Mouse (Mus musculus) megakaryocyte, embryonic 14.5 days (primary cell): ENCODE measurements around the gene Gpc1. TPM values are rescaled to one million over a fixed set of nuclear protein-coding genes. Genes with fewer than 3 reads are reported as not detected.

Source experiments
- H3K27me3 ChIP-seq: replicated peaks from 2 replicates; pipeline ENCODE3; 2012; ENCODE audit warnings: inconsistent platforms
- H3K36me3 ChIP-seq: replicated peaks from 2 replicates; pipeline ENCODE3; 2012; ENCODE audit warnings: low read length, inconsistent platforms, mixed read lengths
- H3K4me1 ChIP-seq: 2 replicates; pipeline ENCODE4 v1.6.1; 2012; ENCODE audit warnings: inconsistent platforms
- H3K4me3 ChIP-seq: replicated peaks from 2 replicates; pipeline ENCODE3; 2012; ENCODE audit warnings: moderate library complexity, mild to moderate bottlenecking, inconsistent platforms
- H3K9me3 ChIP-seq: 2 replicates; pipeline ENCODE4 v1.6.1; 2012; ENCODE audit warnings: inconsistent platforms
- FLI1 ChIP-seq: IDR thresholded peaks from 2 replicates; pipeline ENCODE4 v1.6.1; 2012; ENCODE audit warnings: low read length, inconsistent platforms, mixed read lengths
- GATA1 ChIP-seq: IDR thresholded peaks from 3 replicates; pipeline ENCODE4 v1.6.1; 2012; ENCODE audit warnings: mixed read lengths, low read length, inconsistent platforms, borderline replicate concordance
- polyA plus RNA-seq: library from polyadenylated mRNA; stranded (reverse); fragments of >175 nt; gene quantifications from 2 replicates; pipeline ENCODE4 v1.2.3, GENCODE M21; 2012; ENCODE audit warnings: low replicate concordance; ENCODE audit not compliant: insufficient read depth

The Gpc1 gene
- polyA plus RNA-seq, 1 experiment = 0.26 TPM

DNA sequence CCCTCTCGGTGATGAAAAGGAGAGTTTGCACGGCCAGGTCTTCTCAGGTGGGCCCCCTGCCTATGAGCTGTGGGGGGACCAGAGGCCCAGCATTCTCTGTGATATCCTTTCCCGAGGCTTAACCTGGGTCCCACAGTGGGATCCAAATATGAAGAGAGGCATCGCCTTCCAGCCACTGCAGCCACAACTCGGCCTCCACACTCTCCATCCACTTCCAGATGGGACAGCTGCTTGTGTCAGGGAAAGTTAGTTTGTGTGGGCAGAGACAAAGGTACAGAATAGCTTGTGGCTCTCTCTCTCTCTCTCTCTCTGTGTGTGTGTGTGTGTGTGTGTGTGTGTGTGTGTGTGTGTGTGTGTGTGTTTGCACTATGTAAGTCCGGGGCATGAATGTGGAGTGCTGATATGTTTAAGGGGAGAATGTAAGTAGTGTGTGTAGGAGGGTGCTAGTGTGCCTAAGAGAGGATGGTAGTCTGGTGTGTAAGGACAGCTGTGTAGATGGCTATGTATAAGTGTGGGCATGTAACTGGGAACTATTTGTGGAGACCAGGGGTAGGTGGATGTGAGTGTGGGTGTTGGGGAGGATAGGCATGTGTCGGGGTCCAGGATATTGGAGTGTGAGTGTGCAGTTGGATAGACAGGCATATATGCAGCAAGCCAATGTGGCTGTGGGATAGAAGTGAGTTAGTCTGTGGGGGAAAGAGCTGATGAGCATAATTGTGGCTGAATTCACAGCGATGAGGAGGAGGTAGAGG, 44.1 kb downstream of the Gpc1 start:
- Histone ChIP-seq H3K4me1 (no peaks in the 10 kb centered on the region), H3K9me3 (peaks cover 5% of the 10 kb centered on the region; the same call in 1 of the 2 replicates), H3K4me3 (no peak overlapping the region), H3K36me3 (no peaks in the 10 kb centered on the region), H3K27me3 (peaks cover 77% of the 10 kb centered on the region)
- TF ChIP-seq GATA1 = no peak
- no peak for TF ChIP-seq FLI1

DNA sequence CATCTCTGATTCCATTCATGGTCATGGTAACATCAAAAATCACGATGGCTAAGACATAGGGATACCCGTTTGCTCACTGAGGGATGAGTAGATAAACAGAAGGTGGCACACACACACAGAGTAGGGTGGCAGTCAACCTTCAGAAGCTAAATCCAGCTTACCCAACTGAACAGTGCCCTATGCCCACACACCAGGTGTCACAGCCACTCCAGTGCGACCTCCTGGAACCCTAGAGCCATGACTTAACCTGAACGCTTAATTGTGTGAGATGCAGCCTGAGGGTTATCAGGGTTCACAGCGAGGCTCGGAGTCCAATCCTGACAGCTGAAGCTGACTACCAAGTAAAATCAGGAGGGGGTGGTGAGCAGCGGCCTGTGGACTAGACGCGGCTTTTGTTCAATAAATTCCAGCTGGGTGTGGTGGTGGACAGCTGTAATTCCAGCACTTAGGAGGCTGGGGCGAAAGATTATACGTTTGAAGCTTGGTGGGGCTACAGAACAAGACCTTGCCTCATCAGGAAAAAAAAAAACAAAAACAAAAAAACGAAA, 46.1 kb downstream of the Gpc1 start:
- no peak overlapping the region for H3K4me3 ChIP-seq
- peaks cover 78% of the 10 kb centered on the region for H3K27me3 ChIP-seq
- TF ChIP-seq GATA1 (no peak), FLI1 (no peak)
- H3K9me3 ChIP-seq = peaks cover 5% of the 10 kb centered on the region; the same call in 1 of the 2 replicates
- no peaks in the 10 kb centered on the region for H3K36me3 ChIP-seq
- no peaks in the 10 kb centered on the region; the same call in 1 of the 2 replicates for H3K4me1 ChIP-seq

DNA sequence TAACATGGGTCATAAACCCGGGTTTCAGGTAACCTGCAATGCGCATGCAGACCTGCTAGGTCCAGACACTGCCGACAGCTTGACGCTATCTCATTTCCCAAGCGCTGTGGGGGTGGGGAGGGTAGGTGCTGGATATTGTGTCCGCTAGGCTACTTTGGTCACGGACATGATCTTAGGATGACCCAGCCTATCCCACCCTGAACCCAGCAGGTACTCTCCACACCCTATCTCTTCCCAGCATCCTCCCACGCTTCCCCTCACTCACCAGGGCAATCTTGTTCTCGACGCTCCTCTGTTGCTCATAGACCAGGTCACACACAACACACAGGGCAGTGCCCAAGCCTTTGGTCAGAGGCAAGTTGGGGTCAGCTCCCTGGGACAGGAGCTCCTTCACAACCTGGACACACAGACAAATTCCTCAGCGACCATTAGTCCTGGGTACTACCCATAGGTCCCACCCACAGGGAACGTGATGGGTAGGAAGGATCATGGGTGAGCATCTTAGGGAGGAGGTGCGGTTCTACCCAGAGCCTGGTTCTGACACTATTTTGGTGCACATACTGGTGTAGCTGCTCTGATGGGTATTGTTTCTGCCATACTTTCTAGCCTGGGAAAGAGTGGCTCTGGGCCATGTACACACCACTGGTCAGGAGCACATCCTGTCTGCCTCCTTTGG, 46.8 kb downstream of the Gpc1 start:
- Histone ChIP-seq H3K9me3 (peaks cover 2% of the 10 kb centered on the region; the same call in 1 of the 2 replicates), H3K4me1 (no peaks in the 10 kb centered on the region; the same call in 1 of the 2 replicates), H3K27me3 (peaks cover 81% of the 10 kb centered on the region), H3K4me3 (no peak overlapping the region), H3K36me3 (no peaks in the 10 kb centered on the region)
- TF ChIP-seq GATA1 = no peak
- no peak for TF ChIP-seq FLI1

DNA sequence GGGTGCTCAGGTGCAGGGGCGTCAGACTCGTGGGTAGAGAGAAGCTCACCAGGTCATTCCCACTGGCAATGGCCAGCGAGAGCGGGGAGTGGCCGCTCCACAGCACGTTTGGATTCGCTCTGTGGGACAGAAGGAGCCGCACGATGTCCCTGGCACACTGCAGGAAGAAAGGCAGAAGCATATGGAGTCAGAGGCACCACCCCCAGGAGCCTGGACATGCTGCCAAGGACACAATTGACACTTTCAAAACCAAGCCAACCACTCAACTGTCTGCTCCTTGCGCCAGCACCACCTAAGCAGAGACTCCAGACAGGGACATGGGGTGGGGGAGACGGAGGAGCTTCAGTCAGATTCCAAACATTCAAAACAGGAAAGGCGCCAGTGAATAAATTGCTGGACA, 47.8 kb downstream of the Gpc1 start:
- no peaks in the 10 kb centered on the region for H3K36me3 ChIP-seq
- H3K4me3 ChIP-seq = no peak overlapping the region
- H3K9me3 ChIP-seq = no peaks in the 10 kb centered on the region
- no peaks in the 10 kb centered on the region; the same call in 1 of the 2 replicates for H3K4me1 ChIP-seq
- H3K27me3 ChIP-seq = peaks cover 85% of the 10 kb centered on the region
- no peak for TF ChIP-seq GATA1
- no peak for TF ChIP-seq FLI1

DNA sequence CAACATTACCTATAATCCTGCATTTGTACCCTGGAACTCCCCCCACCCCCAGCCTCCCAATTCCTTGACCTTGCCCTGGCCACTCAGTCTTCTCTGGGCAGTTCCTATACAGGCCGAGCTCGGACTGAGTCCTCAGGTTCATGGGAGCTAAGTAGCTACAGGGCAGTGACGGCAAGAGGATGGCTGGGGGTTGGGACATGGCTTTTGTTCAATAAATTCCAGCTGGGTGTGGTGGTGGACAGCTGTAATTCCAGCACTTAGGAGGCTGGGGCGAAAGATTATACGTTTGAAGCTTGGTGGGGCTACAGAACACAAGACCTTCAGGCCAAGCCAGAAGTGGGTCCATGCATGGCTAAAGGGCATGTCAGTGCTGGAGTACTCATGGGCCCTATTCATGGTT, 48.7 kb downstream of the Gpc1 start:
- Histone ChIP-seq H3K27me3 (peaks cover 84% of the 10 kb centered on the region), H3K36me3 (no peaks in the 10 kb centered on the region), H3K9me3 (no peaks in the 10 kb centered on the region), H3K4me3 (no peak overlapping the region), H3K4me1 (no peaks in the 10 kb centered on the region; the same call in 1 of the 2 replicates)
- TF ChIP-seq GATA1 = no peak
- no peak for TF ChIP-seq FLI1

DNA sequence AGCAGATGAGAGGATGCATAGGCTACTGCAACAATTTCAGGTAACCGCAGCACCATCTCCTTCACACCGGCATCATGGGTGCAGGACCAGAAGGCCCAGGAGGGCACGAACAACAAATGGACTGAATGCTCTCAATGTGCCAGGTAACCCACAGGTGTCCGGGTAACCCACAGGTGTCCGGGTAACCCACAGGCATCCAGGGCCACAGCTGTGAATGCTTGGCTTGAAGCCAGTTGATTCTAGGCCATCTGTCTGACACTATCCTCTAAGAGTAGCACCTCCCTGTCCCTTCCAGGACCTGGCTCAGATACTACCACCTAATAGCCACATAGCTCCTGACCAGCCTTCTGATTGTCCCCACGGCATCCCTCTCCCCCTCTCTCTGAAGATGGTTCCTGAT, 50.5 kb downstream of the Gpc1 start:
- Histone ChIP-seq H3K4me1 (no peaks in the 10 kb centered on the region; the same call in 1 of the 2 replicates), H3K36me3 (no peaks in the 10 kb centered on the region), H3K27me3 (peaks cover 80% of the 10 kb centered on the region), H3K4me3 (no peak overlapping the region), H3K9me3 (no peaks in the 10 kb centered on the region)
- TF ChIP-seq GATA1 = no peak
- no peak for TF ChIP-seq FLI1

DNA sequence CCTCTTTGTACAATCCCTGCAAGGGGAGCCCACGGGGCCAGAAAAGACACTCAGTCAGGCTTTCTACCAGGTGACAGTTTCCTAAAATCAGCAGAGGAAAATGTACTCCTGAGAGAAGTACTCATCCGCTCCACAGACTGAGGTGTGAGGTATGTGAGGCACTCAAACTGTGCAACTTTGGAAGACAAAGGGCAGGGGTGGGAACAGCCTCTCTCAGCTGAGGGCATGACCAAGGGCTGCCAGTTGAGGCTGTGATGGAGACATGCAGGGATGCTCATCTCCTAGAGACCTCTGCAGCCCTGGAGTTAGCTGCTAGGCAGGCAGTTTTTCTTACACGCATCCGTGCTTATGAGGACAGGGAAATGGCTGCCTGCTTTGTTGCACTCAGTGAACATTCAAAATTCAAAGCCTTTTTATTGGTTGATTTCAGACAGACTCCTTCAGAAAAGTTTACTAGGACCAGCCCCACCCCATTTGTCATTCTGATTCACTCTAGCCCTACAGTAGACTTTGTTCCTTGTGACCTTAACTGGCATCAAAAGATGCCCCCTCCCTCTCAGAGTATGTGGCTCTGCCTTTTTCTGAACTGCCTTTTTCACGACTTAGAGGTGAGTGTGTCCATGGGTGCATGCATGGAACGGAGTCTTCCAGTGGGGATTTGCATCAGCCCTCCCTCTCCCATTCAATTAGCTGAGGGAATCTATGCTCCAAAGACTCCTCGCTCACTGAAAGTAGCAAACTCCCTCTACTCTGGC, 57.6 kb downstream of the Gpc1 start:
- Histone ChIP-seq H3K36me3 (no peaks in the 10 kb centered on the region), H3K27me3 (peaks cover 49% of the 10 kb centered on the region), H3K4me1 (no peaks in the 10 kb centered on the region), H3K4me3 (no peak overlapping the region), H3K9me3 (no peaks in the 10 kb centered on the region)
- no peak for TF ChIP-seq GATA1
- no peak for TF ChIP-seq FLI1

DNA sequence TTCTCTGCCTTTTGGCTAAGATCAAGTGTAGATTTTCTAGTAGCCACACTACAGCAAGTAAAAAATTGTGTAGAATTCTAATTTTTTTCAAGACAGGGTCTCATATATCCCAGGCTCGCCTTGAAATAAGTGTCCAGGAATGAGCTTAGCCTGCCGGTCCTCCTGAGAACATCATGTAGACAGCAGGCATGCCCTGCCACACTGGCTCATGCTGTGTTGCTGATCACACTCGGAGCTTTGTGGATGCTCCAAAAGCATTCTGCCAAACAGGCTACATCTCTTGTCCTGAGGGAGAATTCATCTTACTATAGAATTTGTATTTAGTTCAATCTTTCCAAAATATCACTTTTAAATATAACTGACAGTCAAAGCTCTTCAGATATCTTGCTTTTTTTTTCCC, 61.3 kb downstream of the Gpc1 start:
- TF ChIP-seq FLI1 = no peak
- TF ChIP-seq GATA1 = no peak
- Histone ChIP-seq H3K9me3 (no peaks in the 10 kb centered on the region), H3K27me3 (peaks cover 47% of the 10 kb centered on the region), H3K4me1 (0 out of 2 replicates have a peak, but pooled peaks cover 3% of the 10 kb centered on the region), H3K36me3 (no peaks in the 10 kb centered on the region), H3K4me3 (no peak overlapping the region)

DNA sequence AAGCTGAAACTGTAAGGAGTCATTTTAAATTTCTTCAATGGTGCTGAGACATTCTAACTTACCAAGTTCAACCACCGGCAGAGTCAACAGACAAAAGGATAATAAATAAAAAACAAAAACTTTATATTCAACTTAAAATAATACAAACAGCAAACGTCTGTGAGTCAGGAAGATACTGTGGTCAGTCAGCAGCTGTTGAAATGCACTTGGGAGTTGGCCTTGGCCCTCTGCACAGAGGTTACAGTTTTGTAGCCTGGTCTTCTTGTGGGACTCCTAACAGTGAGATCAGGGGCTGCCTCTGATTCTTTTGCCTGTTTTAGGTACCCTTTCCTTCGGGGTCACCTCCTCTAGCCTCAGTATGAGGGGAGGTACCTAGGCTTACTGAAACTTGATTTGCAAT, 62.5 kb downstream of the Gpc1 start:
- Histone ChIP-seq H3K9me3 (no peaks in the 10 kb centered on the region), H3K36me3 (no peaks in the 10 kb centered on the region), H3K4me1 (0 out of 2 replicates have a peak, but pooled peaks cover 3% of the 10 kb centered on the region), H3K4me3 (no peak overlapping the region), H3K27me3 (peaks cover 42% of the 10 kb centered on the region)
- TF ChIP-seq FLI1 (no peak), GATA1 (no peak)
